Comparison of ENCODE assay signal across 18 mouse cellular contexts in the genomic region with DNA sequence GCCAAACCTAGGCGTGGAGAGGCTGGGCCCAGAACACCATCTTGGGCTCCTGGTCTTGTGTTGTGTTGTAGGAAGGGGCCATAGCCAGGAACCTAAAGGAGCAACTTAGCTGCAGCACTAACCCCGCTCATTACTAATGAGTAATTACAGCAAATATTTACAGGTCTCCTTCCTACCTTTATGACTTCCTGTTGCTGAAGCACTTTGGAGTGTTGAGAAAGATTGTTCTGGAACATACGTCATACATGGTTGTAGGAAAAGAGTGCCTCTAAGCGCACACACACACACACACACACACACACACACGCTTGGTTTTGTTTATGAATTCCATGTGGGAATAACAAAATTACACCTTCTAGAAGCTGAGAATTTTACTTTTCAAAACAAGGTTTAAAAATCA. TPM values are rescaled to one million over a fixed set of nuclear protein-coding genes. Genes with fewer than 3 reads are reported as not detected.
DNase-seq lines count a peak whose midpoint lies in the region; ATAC-seq and TF ChIP-seq lines count a peak whose summit lies in the region.
"Had no signal": no experiment of that assay in that cellular context is flagged by ENCODE, and none has a peak within 500 bp of the region (broad histone marks: within the 10 kb centered on the region; RNA-seq: fewer than 3 reads in every experiment).

No protein-coding gene starts in this region.

- peaks cover 54% of the 10 kb centered on the region for H3K4me1 ChIP-seq in liver, adult 2 months (ENCODE audit: control insufficient read depth, insufficient read depth, low read length)
- H3K4me1 ChIP-seq in lung, postnatal 0 days (ENCODE audit: insufficient read depth, low read depth, low read length) = peaks cover 12% of the 10 kb centered on the region; the same call in 1 of the 2 replicates
- H3K4me1 ChIP-seq in limb, embryonic 11.5 days (ENCODE audit: control insufficient read depth, insufficient read depth, low read length) = peaks cover 7% of the 10 kb centered on the region
- H3K4me1 ChIP-seq: embryonic facial prominence, embryonic 12.5 days; forebrain, embryonic 15.5 days; hindbrain, embryonic 12.5 days had no signal

- TF ChIP-seq CTCF in liver, adult 2 months (IDR thresholded peaks at IDR 0.05; ENCODE audit: low read depth, low read length) = no peak
- TF ChIP-seq CTCF in lung, postnatal 0 days (IDR thresholded peaks at IDR 0.05) = no peak

- H3K27ac ChIP-seq in liver, adult 2 months (replicated peaks; ENCODE audit: insufficient read depth, low read depth, low read length) = peak overlapping the region; percentile 87
- H3K27ac ChIP-seq in lung, postnatal 0 days (ENCODE audit: low read length) = no peak overlapping the region
- H3K27ac ChIP-seq in limb, embryonic 11.5 days (replicated peaks; ENCODE audit: low read depth, low read length) = 0 out of 2 replicates have a peak overlapping the region, but pooled peaks have one; percentile 6
- H3K27ac ChIP-seq: embryonic facial prominence, embryonic 12.5 days; forebrain, embryonic 15.5 days; hindbrain, embryonic 12.5 days had no signal

- peak; percentile 85 for TF ChIP-seq EP300 in lung, postnatal 0 days (IDR thresholded peaks at IDR 0.05)

- H3K4me3 ChIP-seq in liver, adult 2 months (ENCODE audit: insufficient read depth, low read depth, low read length) = no peak overlapping the region
- no peak overlapping the region for H3K4me3 ChIP-seq in lung, postnatal 0 days (ENCODE audit: low read depth, low read length)
- no peak overlapping the region for H3K4me3 ChIP-seq in limb, embryonic 11.5 days (ENCODE audit: low read depth, low read length)
- H3K4me3 ChIP-seq: embryonic facial prominence, embryonic 12.5 days; forebrain, embryonic 15.5 days; heart, embryonic 10.5 days; hindbrain, embryonic 12.5 days had no signal

- ATAC-seq in lung, postnatal 0 days = peak; percentile 66
- ATAC-seq in limb, embryonic 11.5 days (ENCODE audit: insufficient number of reproducible peaks, low FRiP score, low TSS enrichment, low read depth) = no peak; the same call in 1 of the 2 replicates
- ATAC-seq: forebrain, embryonic 15.5 days; hindbrain, embryonic 16.5 days had no signal

- no peak for TF ChIP-seq POLR2A in liver, adult 2 months (IDR thresholded peaks at IDR 0.05; ENCODE audit: extremely low read depth, insufficient read depth, low read length)

- H3K9ac ChIP-seq in liver, adult 2 months (ENCODE audit: low read depth, low read length) = peak overlapping the region; percentile 40
- H3K9ac ChIP-seq in lung, postnatal 0 days (replicated peaks; ENCODE audit: low read depth) = no peak overlapping the region
- H3K9ac ChIP-seq in limb, embryonic 11.5 days (ENCODE audit: low read length) = no peak overlapping the region
- H3K9ac ChIP-seq: embryonic facial prominence, embryonic 12.5 days; forebrain, embryonic 15.5 days; hindbrain, embryonic 12.5 days had no signal

- no peaks in the 10 kb centered on the region for H3K9me3 ChIP-seq in lung, postnatal 0 days (ENCODE audit: low read length)
- no peaks in the 10 kb centered on the region for H3K9me3 ChIP-seq in limb, embryonic 11.5 days (ENCODE audit: control insufficient read depth, low read length)
- H3K9me3 ChIP-seq: embryonic facial prominence, embryonic 12.5 days; forebrain, embryonic 15.5 days; heart, embryonic 10.5 days; hindbrain, embryonic 12.5 days had no signal

- no peak overlapping the region for H3K4me2 ChIP-seq in lung, postnatal 0 days (replicated peaks; ENCODE audit: low read depth, low read length)
- no peak overlapping the region for H3K4me2 ChIP-seq in limb, embryonic 11.5 days (ENCODE audit: low read depth, severe bottlenecking)
- H3K4me2 ChIP-seq: embryonic facial prominence, embryonic 12.5 days; forebrain, embryonic 15.5 days; hindbrain, embryonic 12.5 days had no signal

- no peaks in the 10 kb centered on the region for H3K27me3 ChIP-seq in liver, adult 2 months (ENCODE audit: control insufficient read depth, insufficient read depth, low read length)
- no peaks in the 10 kb centered on the region for H3K27me3 ChIP-seq in lung, postnatal 0 days (replicated peaks; ENCODE audit: insufficient read depth, low read length)
- no peaks in the 10 kb centered on the region for H3K27me3 ChIP-seq in limb, embryonic 11.5 days (ENCODE audit: control insufficient read depth, insufficient read depth, low read length)
- H3K27me3 ChIP-seq: forebrain, embryonic 15.5 days had no signal

- peaks cover 45% of the 10 kb centered on the region for H3K79me2 ChIP-seq in liver, adult 2 months (ENCODE audit: control insufficient read depth, insufficient read depth, low read length)

- H3K36me3 ChIP-seq in liver, adult 2 months (ENCODE audit: control insufficient read depth, insufficient read depth, low read length) = peaks cover 4% of the 10 kb centered on the region; the same call in 1 of the 2 replicates
- 0 out of 2 replicates have a peak, but pooled peaks cover 7% of the 10 kb centered on the region for H3K36me3 ChIP-seq in lung, postnatal 0 days (ENCODE audit: insufficient read depth, low read length)
- no peaks in the 10 kb centered on the region for H3K36me3 ChIP-seq in limb, embryonic 11.5 days (ENCODE audit: control insufficient read depth, insufficient read depth, low read length)
- H3K36me3 ChIP-seq: embryonic facial prominence, embryonic 12.5 days; forebrain, embryonic 15.5 days; heart, embryonic 10.5 days; hindbrain, embryonic 12.5 days had no signal

- DNase-seq in liver, adult 2 months (ENCODE audit: extremely low read depth, low read depth, low spot score) = peak; percentile 79
- DNase-seq in liver = no peak
- peak; percentile 76 for DNase-seq in lung, postnatal 0 days (ENCODE audit: low spot score)
- no peak for DNase-seq in lung, adult 18-20 months
- no peak for DNase-seq in limb, embryonic 11.5 days (ENCODE audit: low spot score)
- no peak for DNase-seq in thymus, postnatal 4 days
- DNase-seq in adrenal gland, postnatal 4 days (ENCODE audit: low spot score in 2 of 2) = no peak
- DNase-seq: adrenal gland, adult 2 months; adrenal gland, postnatal 25 days; cerebellum, adult 11 months; cerebellum, adult 8-10 months; cerebellum, postnatal 25 days; gastrocnemius, postnatal 14 days had no signal

- WGBS in liver, adult 2 months = 28% methylated on average over 5 of the region's 5 CpGs
- 57% methylated on average over 5 of the region's 5 CpGs for WGBS in lung, postnatal 0 days
- WGBS in limb, embryonic 11.5 days = 50% methylated on average over 5 of the region's 5 CpGs

RNA-seq across cellular contexts. Expression of a gene that starts 8.4 kb away (rescaled TPM):
- 41.3 and 59.0 TPM in 2 replicates for total RNA-seq in liver, adult 2 months (2014; rRNA removed)
- 34.8 and 39.4 TPM in 2 replicates for polyA plus RNA-seq in liver, adult 2 months (2012; rRNA removed)
- polyA plus RNA-seq in lung, postnatal 0 days (2015; fragmentation: Nextera tagmentation; extraction: Ambion mirVana) = 89.8 and 98.3 TPM in 2 replicates
- 6.5 and 7.9 TPM in 2 replicates for polyA plus RNA-seq in limb, embryonic 11.5 days (2014; fragmentation: Nextera tagmentation; extraction: Ambion mirVana)
- total RNA-seq in adrenal gland, postnatal 4 days (2021) = 100 to 1,000 TPM; 129 to 150 TPM

Comparison
In these comparisons a context has a peak if more than half of its experiments do, and no peak if none do; other contexts are left out.
1. DNase-seq: peak in liver, adult 2 months (single experiment) and lung, postnatal 0 days (single experiment); none in liver (single experiment), lung, adult 18-20 months (0 of 2), limb, embryonic 11.5 days (single experiment), thymus, postnatal 4 days (single experiment) and adrenal gland, postnatal 4 days (0 of 2).